Mouse (Mus musculus): ENCODE measurements around the gene Ppm1l. TPM values are rescaled to one million over a fixed set of nuclear protein-coding genes. Genes with fewer than 3 reads are reported as not detected.

Ppm1l gene
- total and polyA plus RNA-seq, 3 experiments, result 7.6 to 31.3 (median 24.1) TPM

GRCm38 (mm10) chr3:69395084-69395483, 78.4 kb downstream of the Ppm1l start:
- 81% methylated on average over 5 of the region's 5 CpGs for WGBS
- Histone ChIP-seq H3K27me3 (ENCODE audit: control insufficient read depth, insufficient read depth, low read length) (no peaks in the 10 kb centered on the region), H3K4me1 (ENCODE audit: control insufficient read depth, insufficient read depth, low read length) (peaks cover 3% of the 10 kb centered on the region; the same call in 1 of the 2 replicates), H3K36me3 (ENCODE audit: control insufficient read depth, insufficient read depth, low read length) (no peaks in the 10 kb centered on the region), H3K4me3 (no peak overlapping the region), H3K79me2 (replicated peaks; ENCODE audit: control insufficient read depth, insufficient read depth, low read length) (no peaks in the 10 kb centered on the region), H3K9ac (ENCODE audit: low read depth, low read length) (no peak overlapping the region), H3K27ac (peak overlapping the region; percentile 48; the same call in 1 of the 2 replicates)
- no peak for TF ChIP-seq POLR2A (IDR thresholded peaks at IDR 0.05; ENCODE audit: insufficient read depth, low read depth, low read length)
- no peak for TF ChIP-seq EP300 (IDR thresholded peaks at IDR 0.05; ENCODE audit: insufficient read depth, low read depth, low read length)
- TF ChIP-seq CTCF (IDR thresholded peaks at IDR 0.05), result peak; percentile 25; the same call in 1 of the 2 replicates
- DNase-seq, result no peak
- intact Hi-C loops (cut with DNase I), result loop anchor here (2.0 kb wide), 1 partner anchor 72 kb away; no protein-coding TSS in a partner anchor

GRCm38 (mm10) chr3:69397733-69398132, 81.1 kb downstream of the Ppm1l start:
- Histone ChIP-seq H3K9ac (ENCODE audit: low read depth, low read length) (no peak overlapping the region), H3K4me3 (no peak overlapping the region), H3K36me3 (ENCODE audit: control insufficient read depth, insufficient read depth, low read length) (no peaks in the 10 kb centered on the region), H3K27ac (no peak overlapping the region), H3K27me3 (ENCODE audit: control insufficient read depth, insufficient read depth, low read length) (no peaks in the 10 kb centered on the region), H3K4me1 (ENCODE audit: control insufficient read depth, insufficient read depth, low read length) (peaks cover 3% of the 10 kb centered on the region; the same call in 1 of the 2 replicates), H3K79me2 (replicated peaks; ENCODE audit: control insufficient read depth, insufficient read depth, low read length) (no peaks in the 10 kb centered on the region; the same call in 1 of the 2 replicates)
- no peak for DNase-seq
- peak; percentile 40 for TF ChIP-seq CTCF (IDR thresholded peaks at IDR 0.05)
- TF ChIP-seq EP300 (IDR thresholded peaks at IDR 0.05; ENCODE audit: insufficient read depth, low read depth, low read length), result no peak
- 67% methylated on average over 5 of the region's 5 CpGs for WGBS
- intact Hi-C loops (cut with DNase I), result no loop called here

- no peak for TF ChIP-seq EP300 (IDR thresholded peaks at IDR 0.05; ENCODE audit: insufficient read depth, low read depth, low read length)
- no peak for TF ChIP-seq POLR2A (IDR thresholded peaks at IDR 0.05; ENCODE audit: insufficient read depth, low read depth, low read length)
- no peak for TF ChIP-seq CTCF (IDR thresholded peaks at IDR 0.05)
- intact Hi-C loops (cut with DNase I), result no loop called here
- Histone ChIP-seq H3K27me3 (ENCODE audit: control insufficient read depth, insufficient read depth, low read length) (no peaks in the 10 kb centered on the region), H3K79me2 (replicated peaks; ENCODE audit: control insufficient read depth, insufficient read depth, low read length) (no peaks in the 10 kb centered on the region; the same call in 1 of the 2 replicates), H3K27ac (no peak overlapping the region), H3K4me3 (no peak overlapping the region), H3K9ac (ENCODE audit: low read depth, low read length) (no peak overlapping the region), H3K36me3 (ENCODE audit: control insufficient read depth, insufficient read depth, low read length) (no peaks in the 10 kb centered on the region), H3K4me1 (ENCODE audit: control insufficient read depth, insufficient read depth, low read length) (peaks cover 1% of the 10 kb centered on the region; the same call in 1 of the 2 replicates)
- WGBS, result 81% methylated on average over 6 of the region's 6 CpGs
- no peak for DNase-seq
Measured at GRCm38 (mm10) chr3:69399336-69399735, 82.7 kb downstream of the Ppm1l start.

DNA sequence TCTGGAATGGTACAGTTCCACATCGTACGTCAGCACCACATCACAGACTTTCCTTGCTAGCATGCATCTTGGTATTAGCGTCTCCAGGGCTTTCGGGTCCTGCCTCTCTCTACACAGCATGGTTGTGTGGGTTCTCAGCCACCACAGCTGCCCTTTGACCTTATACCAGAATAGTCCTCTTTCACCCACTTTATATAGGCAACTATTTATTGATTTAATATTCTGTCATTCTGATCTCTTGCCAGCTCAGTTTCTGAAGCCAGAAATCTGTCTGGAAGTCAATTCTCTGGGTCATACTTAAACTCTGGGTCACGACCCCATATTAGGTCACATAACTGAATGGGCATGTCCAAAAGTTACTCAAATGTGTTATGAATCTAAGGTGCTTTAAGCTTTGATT, 86.5 kb downstream of the Ppm1l start:
- DNase-seq, result no peak
- H3K4me3 ChIP-seq, result no peak overlapping the region

DNA sequence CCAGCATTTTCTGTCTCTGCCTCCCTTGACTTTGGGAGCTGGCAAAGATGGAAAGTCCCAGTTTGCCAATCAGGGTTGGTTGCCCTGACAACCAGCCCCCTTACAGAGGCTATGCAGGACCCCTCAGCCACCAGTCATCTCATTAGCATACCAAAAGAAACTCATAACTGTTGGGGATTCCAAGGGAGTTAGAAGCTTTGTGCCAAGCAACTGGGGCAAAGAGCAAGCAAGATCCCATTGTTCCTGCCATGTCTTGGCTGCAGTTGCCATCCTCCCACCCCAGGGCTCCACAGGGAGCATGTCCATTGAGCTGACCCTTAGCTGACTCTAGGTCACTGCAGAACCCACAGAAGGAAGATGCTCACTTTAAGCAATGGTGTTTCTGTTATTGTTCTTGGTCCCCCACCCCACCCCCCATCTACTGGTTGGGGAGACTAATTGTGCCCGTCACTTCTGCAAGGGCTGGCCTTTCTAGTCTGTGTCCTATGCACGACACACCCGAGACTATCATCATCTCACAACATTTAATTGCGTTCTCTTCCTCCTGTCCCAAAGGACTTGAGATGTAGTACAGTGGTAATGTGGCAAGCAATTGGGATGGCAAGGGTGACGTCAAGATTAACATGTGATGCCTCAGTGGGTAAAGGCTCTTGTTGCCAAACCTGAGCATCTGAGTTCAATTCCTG, 89.7 kb downstream of the Ppm1l start:
- no peaks in the 10 kb centered on the region; the same call in 1 of the 2 replicates for H3K79me2 ChIP-seq (replicated peaks; ENCODE audit: control insufficient read depth, insufficient read depth, low read length)
- no peak for TF ChIP-seq POLR2A (IDR thresholded peaks at IDR 0.05; ENCODE audit: insufficient read depth, low read depth, low read length)
- no peak for TF ChIP-seq EP300 (IDR thresholded peaks at IDR 0.05; ENCODE audit: insufficient read depth, low read depth, low read length)
- intact Hi-C loops (cut with DNase I), result no loop called here
- no peaks in the 10 kb centered on the region for H3K27me3 ChIP-seq (ENCODE audit: control insufficient read depth, insufficient read depth, low read length)
- H3K4me3 ChIP-seq, result no peak overlapping the region
- H3K4me1 ChIP-seq (ENCODE audit: control insufficient read depth, insufficient read depth, low read length), result no peaks in the 10 kb centered on the region
- no peak overlapping the region for H3K9ac ChIP-seq (ENCODE audit: low read depth, low read length)
- H3K36me3 ChIP-seq (ENCODE audit: control insufficient read depth, insufficient read depth, low read length), result no peaks in the 10 kb centered on the region
- WGBS, result 92% methylated on average over 5 of the region's 5 CpGs
- no peak for DNase-seq
- H3K27ac ChIP-seq, result no peak overlapping the region

More for the DNA sequence above, 86.5 kb downstream of the Ppm1l start:
- no peaks in the 10 kb centered on the region for H3K36me3 ChIP-seq (ENCODE audit: control insufficient read depth, insufficient read depth, low read length)
- no peak overlapping the region for H3K9ac ChIP-seq (ENCODE audit: low read depth, low read length)
- no peaks in the 10 kb centered on the region for H3K27me3 ChIP-seq (ENCODE audit: control insufficient read depth, insufficient read depth, low read length)
- no peaks in the 10 kb centered on the region; the same call in 1 of the 2 replicates for H3K79me2 ChIP-seq (replicated peaks; ENCODE audit: control insufficient read depth, insufficient read depth, low read length)
- WGBS, result 82% methylated on average over 5 of the region's 5 CpGs
- no peak overlapping the region for H3K27ac ChIP-seq
- intact Hi-C loops (cut with DNase I), result no loop called here
- no peaks in the 10 kb centered on the region for H3K4me1 ChIP-seq (ENCODE audit: control insufficient read depth, insufficient read depth, low read length)
- no peak for TF ChIP-seq EP300 (IDR thresholded peaks at IDR 0.05; ENCODE audit: insufficient read depth, low read depth, low read length)
- no peak for TF ChIP-seq CTCF (IDR thresholded peaks at IDR 0.05)
- no peak for TF ChIP-seq POLR2A (IDR thresholded peaks at IDR 0.05; ENCODE audit: insufficient read depth, low read depth, low read length)

- Histone ChIP-seq H3K27ac (no peak overlapping the region), H3K4me1 (ENCODE audit: control insufficient read depth, insufficient read depth, low read length) (no peaks in the 10 kb centered on the region), H3K36me3 (ENCODE audit: control insufficient read depth, insufficient read depth, low read length) (no peaks in the 10 kb centered on the region), H3K4me3 (no peak overlapping the region), H3K27me3 (ENCODE audit: control insufficient read depth, insufficient read depth, low read length) (no peaks in the 10 kb centered on the region), H3K9ac (ENCODE audit: low read depth, low read length) (no peak overlapping the region), H3K79me2 (replicated peaks; ENCODE audit: control insufficient read depth, insufficient read depth, low read length) (no peaks in the 10 kb centered on the region)
- intact Hi-C loops (cut with DNase I), result no loop called here
- DNase-seq, result no peak
- TF ChIP-seq EP300 (IDR thresholded peaks at IDR 0.05; ENCODE audit: insufficient read depth, low read depth, low read length) (no peak), CTCF (IDR thresholded peaks at IDR 0.05) (0 out of 2 replicates have a peak, but pooled peaks have one; percentile 5), POLR2A (IDR thresholded peaks at IDR 0.05; ENCODE audit: insufficient read depth, low read depth, low read length) (no peak)
- 80% methylated on average over 3 of the region's 3 CpGs for WGBS
Measured at GRCm38 (mm10) chr3:69408064-69408463, 91.4 kb downstream of the Ppm1l start.

Data from heart, adult 2 months (tissue).